Mouse (Mus musculus) layer of hippocampus, adult 18-20 months (tissue): ENCODE measurements around the gene Agrn. TPM values are rescaled to one million over a fixed set of nuclear protein-coding genes. Genes with fewer than 3 reads are reported as not detected.

Experiments
- DNase-seq, 2 experiments: peaks; one replicate each; pipeline ENCODE4 v3.0.0; 2022; ENCODE audit warnings: low spot score in 2 of 2
- total RNA-seq, 2 experiments: library from RNA; stranded (reverse); gene quantifications; 2 replicates each; pipeline ENCODE4 v1.2.3; 2021

The Agrn gene
- total RNA-seq, 2 experiments from 2014 or later, result 118 to 120 TPM

- peak in 1 of 2 experiments; percentile 59 for DNase-seq
These were observed 5.7 kb upstream of the Agrn start, which contains the start of gene AW011738 for GRCm38 (mm10) chr4:156203001-156203412. AW011738 (plus strand) TSS chr4:156203304.

GRCm38 (mm10) chr4:156202462-156202893, 5.2 kb upstream of the Agrn start:
- DNase-seq, result no peak

DNA sequence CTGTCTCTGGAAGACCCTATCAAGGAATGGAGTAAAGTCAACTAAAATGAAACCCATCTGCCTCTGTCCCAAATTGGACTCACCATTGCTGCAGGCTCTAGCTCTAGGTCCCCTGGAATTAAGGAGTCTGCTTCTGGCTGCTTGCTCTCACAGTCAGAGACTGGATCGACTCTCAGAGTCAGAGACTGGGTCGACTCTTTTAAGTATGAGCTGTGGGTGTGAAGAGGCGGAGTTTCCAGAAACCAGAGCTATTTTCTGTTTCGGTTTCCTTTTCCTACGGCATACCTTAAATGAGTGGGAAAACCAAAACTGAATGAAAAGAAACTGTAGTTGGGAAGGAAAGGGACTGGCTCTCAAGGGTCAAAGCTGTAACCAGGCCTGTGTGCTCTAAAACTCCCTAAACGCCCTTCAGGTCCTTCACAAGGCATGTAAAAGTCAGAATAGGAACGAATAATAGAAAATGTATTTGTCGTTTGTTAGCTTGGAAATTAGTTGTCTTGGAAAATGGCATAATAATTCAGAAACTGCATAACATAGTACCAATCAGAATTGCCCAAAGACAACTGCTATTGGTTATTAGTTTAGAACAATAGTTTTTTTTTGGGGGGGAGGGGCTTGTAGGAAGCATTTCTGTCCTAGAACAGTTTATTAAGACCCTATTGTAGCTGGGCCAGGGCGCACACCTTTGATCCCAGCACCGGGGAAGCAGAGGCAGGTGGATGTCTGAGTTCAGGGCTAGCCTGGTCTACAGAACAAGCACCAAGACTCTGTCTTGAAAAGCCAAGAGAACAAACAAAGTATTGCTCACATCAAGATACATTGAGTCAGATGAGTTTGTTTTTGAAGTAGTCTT, 3.6 kb upstream of the Agrn start, which contains the start of gene Isg15:
Isg15 (minus strand) TSS at position 196 of the 853 bp plus-strand sequence.
- DNase-seq, result no peak

- DNase-seq, result peak; percentile 43 to 72
These were observed 529 bp upstream of the Agrn start for GRCm38 (mm10) chr4:156197829-156198205.

DNA sequence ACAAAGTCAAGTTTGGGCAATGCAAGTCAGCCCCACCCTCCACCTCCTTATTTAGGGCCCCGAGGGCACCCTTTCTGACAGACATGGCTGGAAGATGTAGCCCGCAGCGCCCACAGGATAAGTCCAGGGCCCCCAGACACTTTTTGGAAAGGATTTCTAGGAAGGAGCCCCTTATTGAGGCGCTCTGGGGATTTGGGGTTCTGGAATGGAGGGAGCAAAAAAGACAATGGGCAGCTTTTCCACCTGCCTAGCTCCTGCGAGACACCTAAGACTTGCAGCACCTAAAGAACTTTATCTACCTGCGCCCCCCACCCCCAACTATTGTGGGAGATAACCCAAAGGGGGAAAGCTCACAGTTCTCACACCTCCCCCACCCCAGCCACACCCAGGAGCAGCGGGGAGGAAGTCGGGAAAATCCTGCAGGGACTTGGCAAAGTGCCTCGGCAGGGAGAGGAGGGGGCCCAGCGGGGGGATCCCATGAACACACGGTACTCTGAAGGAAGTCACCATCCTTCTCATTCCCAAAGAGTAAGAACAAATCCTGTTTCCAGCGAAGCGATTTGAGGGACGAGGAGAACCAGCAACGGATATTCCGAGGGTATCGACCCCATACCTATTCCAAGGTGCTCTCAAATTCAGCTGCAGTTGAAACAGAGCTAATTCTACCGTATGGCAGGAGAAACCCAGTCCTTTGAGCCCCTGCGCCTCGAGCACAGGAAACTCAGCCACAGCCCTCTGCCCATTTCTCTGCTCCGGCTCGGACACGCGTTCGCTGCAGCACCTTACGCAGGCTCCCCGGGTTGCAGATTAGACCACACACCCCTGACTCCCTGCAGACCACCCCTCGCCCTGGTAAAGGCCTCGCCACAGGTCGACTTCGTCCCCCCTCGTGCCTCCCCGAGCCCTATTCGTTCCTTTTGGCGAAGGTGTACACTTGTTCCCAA, 1.1 kb downstream of the Agrn start:
- no peak for DNase-seq

GRCm38 (mm10) chr4:156194346-156194745, 2.9 kb downstream of the Agrn start:
- no peak for DNase-seq

GRCm38 (mm10) chr4:156193906-156194305, 3.4 kb downstream of the Agrn start:
- DNase-seq, result no peak

DNA sequence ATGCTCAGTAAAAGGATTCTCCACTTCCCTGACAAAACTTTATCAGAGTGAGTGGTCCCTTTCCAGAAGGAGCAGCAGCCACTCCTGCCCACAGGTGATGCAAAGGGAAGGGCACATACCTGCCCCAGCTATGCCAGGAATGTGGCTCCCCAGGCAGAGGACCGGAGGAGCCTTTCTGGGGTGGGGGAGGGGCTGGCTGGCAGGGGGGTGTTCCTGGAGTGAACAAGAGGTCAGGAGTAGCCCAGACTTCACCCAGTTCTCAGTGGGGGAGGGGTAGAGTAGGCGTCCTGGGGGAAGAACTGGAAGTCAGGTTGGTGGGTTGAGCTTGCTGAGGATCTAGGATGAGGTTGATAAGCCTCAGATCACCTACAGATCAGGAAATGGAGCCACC, 4.1 kb downstream of the Agrn start:
- DNase-seq, result no peak

- DNase-seq, result no peak
These were observed 4.7 kb downstream of the Agrn start for GRCm38 (mm10) chr4:156192421-156193199.

DNA sequence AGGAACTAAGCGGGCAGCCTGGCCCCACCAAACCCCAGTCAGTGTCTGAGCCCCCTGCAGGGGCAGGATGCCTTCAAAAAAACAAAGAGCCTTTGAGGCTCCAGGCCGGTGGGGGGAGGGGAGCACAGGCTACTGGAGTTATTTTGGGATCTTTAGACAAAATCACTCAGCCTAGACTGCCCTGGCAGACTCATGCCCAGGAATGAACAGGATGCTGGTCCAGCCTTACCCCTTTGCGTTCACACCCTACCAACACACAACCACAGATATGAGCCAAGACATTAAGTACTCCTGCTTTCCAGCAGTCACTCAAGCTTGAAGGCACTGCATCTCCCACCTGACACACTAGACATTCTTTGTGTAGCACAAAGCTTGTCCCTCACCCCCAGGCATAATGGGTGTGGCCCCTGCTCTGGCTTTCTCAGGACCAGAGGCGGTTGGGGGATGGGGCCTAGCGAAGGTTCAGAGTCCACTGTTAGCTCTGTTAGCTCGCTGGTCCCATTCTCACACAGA, 8.4 kb downstream of the Agrn start:
- peak in 1 of 2 experiments; percentile 43 for DNase-seq

GRCm38 (mm10) chr4:156188162-156188810, 9.0 kb downstream of the Agrn start:
- no peak for DNase-seq

- peak; percentile 39 to 55 for DNase-seq
These were observed 11.1 kb downstream of the Agrn start for GRCm38 (mm10) chr4:156185950-156186850.

DNA sequence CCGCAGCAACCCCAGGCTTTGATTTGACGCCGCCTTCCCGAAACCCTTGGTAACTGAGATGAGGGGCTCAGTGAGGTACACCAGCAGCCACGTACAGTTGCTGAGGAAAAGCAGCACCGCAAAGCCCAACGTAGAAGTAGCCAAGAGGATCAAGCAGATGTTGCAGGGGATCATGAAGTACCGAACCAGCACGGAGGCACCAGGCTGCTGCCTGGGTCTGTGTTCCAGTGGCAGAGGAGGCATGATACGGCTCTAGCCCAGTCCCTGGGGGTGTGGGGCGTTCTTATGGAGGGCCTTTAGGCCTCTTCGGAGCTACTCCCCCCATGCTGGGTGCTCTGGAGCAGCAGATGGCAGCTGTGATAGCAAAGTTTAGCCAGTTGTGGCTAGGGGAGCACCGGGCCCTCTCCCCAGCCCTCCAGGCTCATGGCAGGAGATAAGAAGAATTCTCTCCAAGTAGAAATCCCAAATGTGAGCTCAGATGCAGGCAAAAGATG, 11.8 kb downstream of the Agrn start:
- peak in 1 of 2 experiments; percentile 32 for DNase-seq

DNA sequence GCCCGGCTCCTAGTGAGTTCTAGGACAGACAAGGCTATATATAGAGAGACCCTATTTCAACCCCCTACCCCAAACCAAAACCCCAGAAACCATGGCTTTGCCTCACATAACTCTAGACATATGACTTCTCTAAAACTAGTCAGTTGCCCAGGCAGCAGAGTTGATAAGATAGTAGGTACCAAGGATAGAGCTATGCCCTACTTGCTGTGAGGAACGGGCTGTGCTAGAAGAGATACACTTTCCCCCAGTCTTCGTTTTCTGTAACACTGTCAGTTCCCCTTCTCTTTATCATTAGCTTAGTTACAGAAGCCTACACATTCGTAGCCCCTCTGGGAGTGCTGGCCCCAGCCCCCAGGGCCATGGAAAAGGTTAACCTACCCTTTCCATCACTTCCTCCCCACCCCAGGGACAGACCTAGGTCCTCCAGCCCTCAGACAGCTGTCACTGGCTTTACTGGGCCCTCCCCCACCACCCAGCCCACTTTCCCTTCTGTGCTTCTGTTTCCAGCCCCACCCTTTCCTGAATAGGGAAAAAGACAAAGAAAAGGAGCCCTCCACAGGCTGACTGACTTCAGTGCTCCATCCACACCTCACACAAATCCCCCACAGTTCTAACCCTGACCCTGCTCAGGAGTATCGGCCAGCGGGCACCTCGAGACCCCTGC, 12.9 kb downstream of the Agrn start:
- DNase-seq, result no peak

DNA sequence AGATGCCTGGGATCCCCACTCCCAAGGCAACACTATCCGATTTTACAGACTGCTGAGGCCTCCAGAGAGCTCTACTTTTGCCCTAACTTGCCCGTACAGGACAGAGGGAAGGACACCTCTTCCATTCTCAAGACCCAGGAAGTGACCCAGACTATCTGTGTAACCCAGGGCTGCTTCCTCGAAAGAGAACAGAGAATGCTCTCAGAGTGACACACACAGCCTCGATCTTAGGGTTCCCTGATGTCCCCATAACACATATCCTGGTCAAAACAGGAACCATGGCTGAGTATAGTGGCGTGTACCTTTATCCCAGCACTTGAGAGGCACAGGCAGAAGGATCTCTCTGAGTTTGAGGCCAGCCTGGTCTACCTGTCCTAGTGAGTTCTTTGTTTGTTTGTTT, 13.5 kb downstream of the Agrn start:
- no peak for DNase-seq

GRCm38 (mm10) chr4:156177630-156178029, 19.7 kb downstream of the Agrn start:
- DNase-seq, result no peak

DNA sequence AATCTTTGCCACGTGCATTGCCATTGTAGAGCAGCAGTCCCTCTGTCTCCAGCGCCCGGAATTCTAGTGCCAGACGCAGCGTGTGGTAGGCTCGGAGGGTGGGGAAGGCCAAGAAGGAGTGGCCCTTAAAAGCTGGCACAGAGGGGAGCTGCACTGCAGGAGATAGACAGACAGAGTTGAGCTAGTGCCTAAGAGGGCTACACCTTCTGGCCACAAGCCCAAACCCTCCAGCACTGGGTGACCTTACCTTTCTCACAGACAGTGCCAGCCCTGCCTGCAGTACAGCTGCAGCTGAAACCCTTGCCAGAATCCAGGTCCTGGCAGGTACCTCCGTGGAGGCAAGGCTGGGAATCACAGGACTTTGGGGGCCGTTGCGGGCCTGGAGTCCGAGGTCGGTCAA, 25.5 kb downstream of the Agrn start:
- DNase-seq, result no peak

DNA sequence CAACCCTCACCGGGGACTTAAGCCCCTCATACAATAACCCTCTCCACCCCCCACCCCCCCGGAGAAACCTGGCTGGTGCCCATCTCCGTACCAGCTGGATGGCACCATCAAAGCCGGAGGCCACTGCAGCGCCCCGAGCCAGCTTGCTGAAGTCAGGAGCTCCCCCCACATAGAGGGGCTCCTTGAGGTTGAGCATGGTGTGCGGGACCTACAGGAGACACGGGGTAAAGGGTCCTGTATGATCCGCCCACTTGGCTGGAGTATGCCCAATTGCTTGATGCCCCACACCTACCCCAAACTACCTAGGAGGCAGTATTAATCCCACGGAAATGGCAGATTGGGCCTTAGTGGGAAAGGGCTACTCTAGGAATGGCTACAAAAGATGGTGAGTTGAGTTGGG, 28.2 kb downstream of the Agrn start:
- DNase-seq, result no peak
